Mouse (Mus musculus): ENCODE data around the gene Adamtsl3.
A peak's percentile ranks its signal among the peaks of the same experiment; 100 is the strongest.

Gene Adamtsl3

DNA sequence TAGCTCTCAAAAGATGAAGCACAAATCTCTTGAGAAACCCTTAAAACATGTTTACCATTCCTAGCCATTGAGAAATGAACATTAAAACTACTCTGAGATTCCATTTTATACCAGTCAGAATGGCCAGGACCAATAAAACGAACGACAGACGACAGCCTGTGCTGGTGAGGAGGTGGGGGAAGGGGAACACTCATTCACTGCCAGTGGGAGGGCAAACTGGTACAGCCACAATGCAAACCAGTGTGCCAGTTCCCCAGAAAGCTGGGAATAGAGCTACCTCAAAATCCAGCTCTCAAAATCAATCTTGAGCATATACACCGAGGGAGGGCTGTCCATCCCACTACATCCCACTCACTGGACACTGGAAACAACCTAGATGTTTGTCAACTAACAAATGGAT lies 8.3 kb upstream of the Adamtsl3 start:
- Histone ChIP-seq H3K9me3 (ENCODE audit: low read length) (0 out of 2 replicates have a peak, but pooled peaks cover 6% of the 10 kb centered on the region), H3K4me1 (replicated peaks; ENCODE audit: low read depth, low read length) (no peaks in the 10 kb centered on the region), H3K36me3 (ENCODE audit: insufficient read depth, low read length) (no peaks in the 10 kb centered on the region), H3K4me3 (replicated peaks; ENCODE audit: low read length) (no peak overlapping the region), H3K27me3 (ENCODE audit: insufficient read depth, low read length) (peaks cover 17% of the 10 kb centered on the region)
- TF ChIP-seq CTCF (conservative IDR thresholded peaks at IDR 0.05; ENCODE audit: low read length): no peak
- no peak for TF ChIP-seq NANOG (IDR thresholded peaks at IDR 0.05; ENCODE audit: borderline replicate concordance, low read length)
- no peak for TF ChIP-seq POU5F1 (IDR thresholded peaks at IDR 0.05; ENCODE audit: borderline replicate concordance, low read length)

DNA sequence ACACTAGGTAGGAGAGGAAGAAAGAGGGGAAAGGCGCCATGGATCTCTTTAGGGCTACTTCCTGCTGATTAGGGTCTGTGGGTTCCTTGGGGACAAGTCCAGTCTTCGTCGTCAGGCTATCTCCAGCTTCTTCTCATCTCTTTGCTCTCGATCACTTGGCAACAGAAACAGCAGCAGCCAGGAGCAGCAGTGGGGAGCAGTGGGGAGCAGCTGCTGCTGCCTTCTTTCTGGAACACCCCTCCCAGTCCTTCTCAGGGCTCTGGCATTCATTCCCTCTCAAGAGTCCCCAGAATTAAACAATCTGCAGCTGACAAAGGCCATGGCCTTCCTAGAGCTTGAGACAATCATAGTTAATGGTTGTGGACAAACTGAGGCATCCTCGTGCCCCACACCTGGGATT lies 7.6 kb upstream of the Adamtsl3 start:
- 0 out of 2 replicates have a peak, but pooled peaks cover 6% of the 10 kb centered on the region for H3K9me3 ChIP-seq (ENCODE audit: low read length)
- no peak for TF ChIP-seq POU5F1 (IDR thresholded peaks at IDR 0.05; ENCODE audit: borderline replicate concordance, low read length)
- no peak for TF ChIP-seq NANOG (IDR thresholded peaks at IDR 0.05; ENCODE audit: borderline replicate concordance, low read length)
- no peak for TF ChIP-seq CTCF (conservative IDR thresholded peaks at IDR 0.05; ENCODE audit: low read length)
- no peaks in the 10 kb centered on the region for H3K36me3 ChIP-seq (ENCODE audit: insufficient read depth, low read length)
- H3K27me3 ChIP-seq (ENCODE audit: insufficient read depth, low read length): peaks cover 19% of the 10 kb centered on the region
- H3K4me3 ChIP-seq (replicated peaks; ENCODE audit: low read length): no peak overlapping the region
- H3K4me1 ChIP-seq (replicated peaks; ENCODE audit: low read depth, low read length): no peaks in the 10 kb centered on the region

DNA sequence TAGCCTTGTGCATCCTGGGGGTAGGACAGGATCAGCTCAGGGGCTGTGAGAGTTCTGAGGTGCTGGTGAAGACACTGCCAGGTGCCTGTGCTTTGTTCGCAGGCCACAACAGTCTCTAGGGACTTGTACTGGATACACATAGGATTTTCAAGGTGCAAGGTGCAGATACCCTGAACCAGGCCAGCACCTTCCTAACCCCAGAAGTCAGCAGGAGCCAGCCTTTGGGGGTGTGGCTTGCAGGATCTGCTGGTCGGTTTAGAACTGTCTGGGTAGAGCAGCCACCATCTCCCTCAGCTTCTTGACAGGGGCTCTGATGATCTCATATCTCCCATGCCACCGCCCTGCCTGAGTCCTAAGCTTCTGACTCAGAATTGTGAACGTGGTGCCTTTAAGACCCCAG lies 5.7 kb upstream of the Adamtsl3 start:
- H3K4me3 ChIP-seq (replicated peaks; ENCODE audit: low read length): no peak overlapping the region
- TF ChIP-seq POU5F1 (IDR thresholded peaks at IDR 0.05; ENCODE audit: borderline replicate concordance, low read length) (no peak), CTCF (conservative IDR thresholded peaks at IDR 0.05; ENCODE audit: low read length) (no peak), NANOG (IDR thresholded peaks at IDR 0.05; ENCODE audit: borderline replicate concordance, low read length) (no peak)
- H3K36me3 ChIP-seq (ENCODE audit: insufficient read depth, low read length): no peaks in the 10 kb centered on the region
- peaks cover 2% of the 10 kb centered on the region; the same call in 1 of the 2 replicates for H3K4me1 ChIP-seq (replicated peaks; ENCODE audit: low read depth, low read length)
- peaks cover 38% of the 10 kb centered on the region for H3K27me3 ChIP-seq (ENCODE audit: insufficient read depth, low read length)
- peaks cover 17% of the 10 kb centered on the region; the same call in 1 of the 2 replicates for H3K9me3 ChIP-seq (ENCODE audit: low read length)

DNA sequence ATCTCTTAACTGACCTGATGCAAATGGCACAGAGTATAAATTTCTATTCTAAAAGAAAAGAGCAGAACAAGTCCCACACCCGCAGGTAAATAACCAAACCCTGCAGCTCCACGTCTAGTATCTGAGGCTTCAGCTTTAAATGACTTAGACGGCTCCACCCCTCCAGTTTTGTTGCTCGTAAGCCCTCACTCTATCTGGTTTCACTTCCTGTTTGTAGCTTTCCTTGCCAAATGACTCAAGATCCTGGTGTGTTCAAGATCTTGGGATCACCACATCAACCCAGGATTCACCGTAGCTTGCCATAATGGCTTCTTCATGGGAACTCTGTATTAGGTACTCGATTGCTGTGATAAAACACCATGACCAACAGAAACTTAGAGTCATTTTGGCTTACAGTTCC lies 4.6 kb upstream of the Adamtsl3 start:
- Histone ChIP-seq H3K9me3 (ENCODE audit: low read length) (peaks cover 19% of the 10 kb centered on the region; the same call in 1 of the 2 replicates), H3K27me3 (ENCODE audit: insufficient read depth, low read length) (peaks cover 47% of the 10 kb centered on the region), H3K4me1 (replicated peaks; ENCODE audit: low read depth, low read length) (peaks cover 6% of the 10 kb centered on the region), H3K36me3 (ENCODE audit: insufficient read depth, low read length) (no peaks in the 10 kb centered on the region), H3K4me3 (replicated peaks; ENCODE audit: low read length) (no peak overlapping the region)
- no peak for TF ChIP-seq NANOG (IDR thresholded peaks at IDR 0.05; ENCODE audit: borderline replicate concordance, low read length)
- TF ChIP-seq POU5F1 (IDR thresholded peaks at IDR 0.05; ENCODE audit: borderline replicate concordance, low read length): no peak
- TF ChIP-seq CTCF (conservative IDR thresholded peaks at IDR 0.05; ENCODE audit: low read length): no peak

DNA sequence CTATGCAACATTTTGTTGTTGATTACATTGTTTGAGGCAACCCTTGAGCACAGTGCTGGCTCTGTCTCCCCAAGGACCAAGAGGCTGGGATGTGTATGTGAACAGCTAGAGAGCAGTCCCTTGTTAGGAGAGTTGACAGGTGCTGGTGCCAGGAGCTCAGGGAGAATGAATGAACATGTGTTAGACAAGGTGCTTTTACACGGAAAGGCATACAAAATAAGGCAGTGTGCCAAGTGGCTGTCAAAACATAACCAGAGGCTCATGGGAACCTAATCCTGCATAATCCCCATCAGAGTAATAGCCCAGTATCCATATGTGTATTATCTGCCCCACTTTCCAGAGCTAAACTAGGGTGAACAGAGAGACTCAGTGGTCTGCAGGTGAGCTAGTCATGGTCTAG lies 1.5 kb upstream of the Adamtsl3 start:
- H3K27me3 ChIP-seq (ENCODE audit: insufficient read depth, low read length): peaks cover 78% of the 10 kb centered on the region
- TF ChIP-seq POU5F1 (IDR thresholded peaks at IDR 0.05; ENCODE audit: borderline replicate concordance, low read length): no peak
- TF ChIP-seq NANOG (IDR thresholded peaks at IDR 0.05; ENCODE audit: borderline replicate concordance, low read length): no peak
- no peak for TF ChIP-seq CTCF (conservative IDR thresholded peaks at IDR 0.05; ENCODE audit: low read length)
- peaks cover 11% of the 10 kb centered on the region for H3K4me1 ChIP-seq (replicated peaks; ENCODE audit: low read depth, low read length)
- H3K9me3 ChIP-seq (ENCODE audit: low read length): peaks cover 19% of the 10 kb centered on the region; the same call in 1 of the 2 replicates
- no peaks in the 10 kb centered on the region for H3K36me3 ChIP-seq (ENCODE audit: insufficient read depth, low read length)
- H3K4me3 ChIP-seq (replicated peaks; ENCODE audit: low read length): no peak overlapping the region

DNA sequence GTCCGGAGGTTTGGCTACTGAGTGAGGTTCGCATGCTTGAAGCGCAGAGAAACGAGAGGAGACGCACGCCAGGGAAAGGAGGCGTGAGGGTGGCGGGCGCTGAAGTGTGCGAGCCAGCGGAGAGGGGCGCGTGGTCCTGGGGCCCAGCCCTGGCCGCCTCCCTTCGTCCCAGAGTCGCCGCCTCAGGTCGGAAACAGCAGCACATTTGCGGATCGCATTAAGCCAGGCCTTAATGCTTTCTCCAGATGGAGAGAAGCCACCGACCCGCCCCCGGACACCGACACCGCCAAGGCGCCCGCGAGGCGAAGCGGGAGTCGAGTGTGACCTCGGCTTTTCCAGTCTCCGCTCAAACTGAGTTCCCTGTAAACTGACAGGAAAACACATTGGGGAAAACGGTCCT lies 638 bp downstream of the Adamtsl3 start:
- TF ChIP-seq NANOG (IDR thresholded peaks at IDR 0.05; ENCODE audit: borderline replicate concordance, low read length): no peak
- TF ChIP-seq POU5F1 (IDR thresholded peaks at IDR 0.05; ENCODE audit: borderline replicate concordance, low read length): no peak
- TF ChIP-seq CTCF (conservative IDR thresholded peaks at IDR 0.05; ENCODE audit: low read length): no peak
- Histone ChIP-seq H3K27me3 (ENCODE audit: insufficient read depth, low read length) (peaks cover 70% of the 10 kb centered on the region), H3K9me3 (ENCODE audit: low read length) (peaks cover 19% of the 10 kb centered on the region; the same call in 1 of the 2 replicates), H3K4me3 (replicated peaks; ENCODE audit: low read length) (peak overlapping the region; percentile 77), H3K4me1 (replicated peaks; ENCODE audit: low read depth, low read length) (peaks cover 11% of the 10 kb centered on the region), H3K36me3 (ENCODE audit: insufficient read depth, low read length) (no peaks in the 10 kb centered on the region)

DNA sequence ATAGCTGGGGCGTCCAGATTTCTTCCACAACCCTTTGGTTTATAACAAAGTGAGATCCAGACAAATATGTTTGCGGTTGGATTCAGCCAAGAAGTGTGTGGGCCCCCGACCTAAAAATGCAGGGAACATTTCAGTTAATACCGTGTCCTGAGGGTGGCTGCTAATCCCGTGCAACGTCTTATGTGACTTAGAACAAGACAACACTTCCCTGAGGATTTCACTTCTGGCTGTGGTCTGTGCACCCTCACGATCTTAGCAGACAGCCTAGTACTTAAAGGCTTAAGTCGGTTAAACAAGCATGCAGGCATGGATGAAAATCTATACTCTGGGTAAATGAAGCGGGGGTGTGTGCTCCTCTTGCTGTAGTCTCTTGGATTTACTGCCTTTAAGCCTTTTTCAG lies 2.6 kb downstream of the Adamtsl3 start:
- Histone ChIP-seq H3K27me3 (ENCODE audit: insufficient read depth, low read length) (peaks cover 56% of the 10 kb centered on the region), H3K4me3 (replicated peaks; ENCODE audit: low read length) (no peak overlapping the region), H3K36me3 (ENCODE audit: insufficient read depth, low read length) (no peaks in the 10 kb centered on the region), H3K9me3 (ENCODE audit: low read length) (peaks cover 13% of the 10 kb centered on the region; the same call in 1 of the 2 replicates), H3K4me1 (replicated peaks; ENCODE audit: low read depth, low read length) (peaks cover 11% of the 10 kb centered on the region)
- no peak for TF ChIP-seq NANOG (IDR thresholded peaks at IDR 0.05; ENCODE audit: borderline replicate concordance, low read length)
- no peak for TF ChIP-seq POU5F1 (IDR thresholded peaks at IDR 0.05; ENCODE audit: borderline replicate concordance, low read length)
- TF ChIP-seq CTCF (conservative IDR thresholded peaks at IDR 0.05; ENCODE audit: low read length): no peak

DNA sequence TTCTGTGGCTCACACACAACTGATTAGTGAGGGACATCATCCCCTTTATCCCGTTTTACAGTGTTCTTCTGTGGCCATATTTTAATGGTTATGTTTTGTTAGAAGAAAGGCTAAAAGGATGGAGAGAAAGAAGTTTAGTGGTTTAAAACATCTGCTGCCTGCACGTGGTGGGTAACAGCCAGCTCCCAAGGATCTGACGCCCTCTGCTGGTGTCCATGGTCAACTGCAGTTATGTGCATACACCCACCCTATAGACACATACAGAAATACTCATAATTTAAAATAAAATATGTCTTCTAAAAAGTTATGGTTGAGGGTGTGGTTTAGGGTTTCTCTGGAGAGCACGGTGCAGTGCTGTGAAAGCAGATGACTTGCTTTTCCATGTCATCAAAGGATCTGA lies 3.0 kb downstream of the Adamtsl3 start:
- H3K9me3 ChIP-seq (ENCODE audit: low read length): peaks cover 13% of the 10 kb centered on the region; the same call in 1 of the 2 replicates
- H3K4me3 ChIP-seq (replicated peaks; ENCODE audit: low read length): no peak overlapping the region
- peak; percentile 65 for TF ChIP-seq CTCF (conservative IDR thresholded peaks at IDR 0.05; ENCODE audit: low read length)
- TF ChIP-seq NANOG (IDR thresholded peaks at IDR 0.05; ENCODE audit: borderline replicate concordance, low read length): no peak
- no peak for TF ChIP-seq POU5F1 (IDR thresholded peaks at IDR 0.05; ENCODE audit: borderline replicate concordance, low read length)
- peaks cover 11% of the 10 kb centered on the region for H3K4me1 ChIP-seq (replicated peaks; ENCODE audit: low read depth, low read length)
- H3K36me3 ChIP-seq (ENCODE audit: insufficient read depth, low read length): no peaks in the 10 kb centered on the region
- H3K27me3 ChIP-seq (ENCODE audit: insufficient read depth, low read length): peaks cover 52% of the 10 kb centered on the region

DNA sequence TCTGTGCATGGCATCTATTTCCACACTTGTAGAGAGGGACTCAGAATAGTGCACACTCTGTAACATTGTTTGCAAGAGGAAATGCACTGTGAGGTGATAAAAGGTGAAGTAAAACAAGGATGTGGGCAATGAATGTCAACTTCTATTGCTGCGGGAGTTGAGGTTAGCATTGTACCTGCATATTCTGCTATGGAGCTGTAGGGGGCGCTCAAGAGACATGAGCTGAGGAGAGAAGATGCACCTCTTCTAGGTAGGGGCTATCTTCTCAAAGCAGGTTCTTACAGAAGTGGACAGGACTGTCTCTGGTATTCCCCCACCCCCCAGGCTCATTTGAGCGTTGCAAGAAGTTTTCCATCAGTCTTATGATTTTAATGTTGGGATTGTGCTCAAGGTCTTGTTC lies 3.7 kb downstream of the Adamtsl3 start:
- H3K9me3 ChIP-seq (ENCODE audit: low read length): peaks cover 7% of the 10 kb centered on the region; the same call in 1 of the 2 replicates
- TF ChIP-seq POU5F1 (IDR thresholded peaks at IDR 0.05; ENCODE audit: borderline replicate concordance, low read length): no peak
- TF ChIP-seq CTCF (conservative IDR thresholded peaks at IDR 0.05; ENCODE audit: low read length): peak; percentile 82
- peaks cover 11% of the 10 kb centered on the region for H3K4me1 ChIP-seq (replicated peaks; ENCODE audit: low read depth, low read length)
- no peak overlapping the region for H3K4me3 ChIP-seq (replicated peaks; ENCODE audit: low read length)
- H3K27me3 ChIP-seq (ENCODE audit: insufficient read depth, low read length): peaks cover 45% of the 10 kb centered on the region
- no peaks in the 10 kb centered on the region for H3K36me3 ChIP-seq (ENCODE audit: insufficient read depth, low read length)
